Mouse (Mus musculus): ENCODE measurements at regions not wholly inside any gene's neighbourhood (a gene's known extent, or its start where the extent isn't known, plus 50 kb on each side); places are given as distances from the start of the nearest gene placed in this dataset.

DNA sequence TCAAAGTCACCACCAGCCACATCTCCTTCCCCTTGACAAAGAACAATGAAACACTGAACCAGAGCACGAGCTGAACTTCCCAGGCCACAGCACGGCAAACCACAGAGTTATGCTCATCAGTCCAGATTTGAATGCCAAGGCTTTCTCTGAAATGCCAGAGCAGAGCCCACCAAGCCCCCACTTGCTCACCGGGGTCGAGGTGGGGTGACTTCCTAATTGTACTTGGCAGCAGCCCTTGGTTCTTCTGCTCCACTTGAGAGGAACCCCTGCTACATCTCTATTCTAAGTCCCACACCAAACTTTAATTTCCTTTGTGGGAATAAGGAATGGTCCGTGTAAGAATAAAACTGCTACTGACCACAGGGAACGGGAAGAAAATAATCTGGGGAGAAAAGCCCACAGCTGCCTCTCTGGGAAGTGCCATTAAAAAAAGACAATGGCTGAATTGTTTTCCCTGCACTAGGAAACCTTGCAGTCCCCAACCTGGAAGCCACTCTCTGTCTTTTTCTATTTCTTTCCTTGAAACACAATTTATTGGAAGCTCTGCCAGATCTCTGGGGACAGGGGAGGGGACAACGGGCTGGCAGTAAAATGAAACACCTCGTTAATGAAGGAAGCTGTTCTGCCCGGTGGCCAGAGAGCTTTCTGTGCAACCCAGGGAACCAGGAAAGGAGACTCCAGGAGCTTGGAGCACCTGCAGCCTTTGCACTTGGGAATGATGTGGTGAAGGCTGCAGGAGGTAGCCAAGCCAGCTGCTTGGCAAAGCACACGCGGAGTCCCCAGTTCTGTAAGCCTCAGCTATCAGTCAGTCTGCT lies 215.6 kb upstream of the Usp24 start:
- no peak for TF ChIP-seq GATA1 (IDR thresholded peaks at IDR 0.05; ENCODE audit: low read length)

DNA sequence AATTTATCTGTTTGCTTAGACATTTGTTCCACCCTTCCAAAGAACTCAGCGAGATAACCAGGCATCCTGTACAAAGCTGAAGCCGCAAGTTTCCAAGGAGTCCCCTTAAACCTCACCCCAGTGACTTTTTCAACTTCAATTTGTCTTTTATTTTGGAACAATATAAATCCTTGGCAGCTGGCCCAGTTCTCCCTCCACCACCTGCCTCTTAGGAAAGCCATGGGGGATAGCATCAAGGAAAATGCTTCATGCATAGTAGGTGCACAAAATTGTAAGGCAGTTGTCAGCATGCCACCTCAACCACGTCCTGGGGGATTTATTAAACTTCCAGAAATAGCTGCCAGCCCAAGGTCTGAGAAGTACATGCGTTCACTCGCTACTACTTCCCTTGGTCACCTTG lies 214.1 kb upstream of the Usp24 start:
- TF ChIP-seq GATA1 (IDR thresholded peaks at IDR 0.05; ENCODE audit: low read length), result no peak

DNA sequence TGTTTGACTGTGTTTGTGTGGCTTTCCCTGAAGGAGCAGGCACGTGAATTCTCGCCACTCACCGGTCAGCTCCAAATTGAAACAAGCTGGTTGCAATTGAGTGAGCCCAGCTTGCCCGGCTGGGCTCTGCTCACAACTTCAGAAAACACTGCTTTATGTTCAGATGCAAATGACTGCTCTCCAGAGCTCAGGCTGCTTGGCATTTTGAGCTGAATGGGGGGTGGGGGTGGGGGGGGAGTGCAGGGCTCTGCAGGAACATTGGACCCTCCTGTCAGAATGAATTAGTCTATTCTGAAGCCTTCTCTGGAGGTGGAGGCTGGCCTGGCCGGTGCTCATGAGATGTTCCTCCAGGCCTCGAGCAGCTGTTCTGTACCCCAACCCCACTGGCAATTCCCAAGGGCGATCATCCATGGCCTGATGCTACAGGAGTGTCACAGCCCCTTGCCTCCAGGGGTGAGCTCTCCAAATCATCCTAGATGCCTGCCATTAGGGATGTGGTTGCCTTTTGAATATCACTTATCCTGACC lies 213.5 kb upstream of the Usp24 start:
- no peak for TF ChIP-seq GATA1 (IDR thresholded peaks at IDR 0.05; ENCODE audit: low read length)

DNA sequence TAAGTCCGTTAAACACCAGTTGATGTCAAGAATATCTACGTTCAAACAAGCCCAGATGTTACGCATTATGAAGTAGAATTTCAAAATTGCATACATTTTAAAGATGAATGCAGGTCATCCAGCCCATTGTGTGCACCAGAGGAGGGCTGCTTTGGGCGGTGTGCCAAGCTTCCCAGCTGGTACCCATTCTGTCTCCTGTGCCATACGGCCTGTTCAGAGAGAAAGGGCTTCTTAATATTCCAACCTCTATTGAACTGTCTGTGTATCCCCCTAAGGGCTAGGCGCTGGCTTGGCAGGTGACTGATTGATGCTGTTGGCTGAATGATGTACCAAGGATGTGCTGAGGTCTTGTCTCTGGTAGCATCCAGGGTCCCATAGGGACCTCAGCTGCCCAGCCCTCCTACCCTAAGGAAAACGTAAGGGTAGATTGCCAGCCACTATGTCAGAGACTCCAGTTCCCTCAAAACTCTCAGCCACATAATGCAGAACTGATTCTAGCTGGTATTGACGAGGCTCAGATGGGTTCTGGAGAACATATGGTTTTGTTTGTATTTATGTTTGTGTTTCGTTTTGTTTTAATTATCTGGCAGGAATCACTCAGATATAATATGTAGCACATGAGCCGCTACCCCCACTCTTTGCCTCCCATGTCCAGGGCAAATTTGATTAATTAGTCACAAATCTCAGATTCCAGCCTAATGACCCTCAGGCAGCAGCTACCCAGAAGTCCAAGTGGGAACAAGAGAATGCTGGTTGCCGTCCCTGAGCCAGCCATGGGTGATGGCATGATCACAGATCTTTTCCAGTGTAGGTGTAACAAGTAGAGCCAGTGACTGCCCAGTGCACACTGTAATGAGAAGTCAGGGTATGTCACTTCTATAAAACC lies 212.0 kb upstream of the Usp24 start:
- TF ChIP-seq GATA1 (IDR thresholded peaks at IDR 0.05; ENCODE audit: low read length), result no peak

DNA sequence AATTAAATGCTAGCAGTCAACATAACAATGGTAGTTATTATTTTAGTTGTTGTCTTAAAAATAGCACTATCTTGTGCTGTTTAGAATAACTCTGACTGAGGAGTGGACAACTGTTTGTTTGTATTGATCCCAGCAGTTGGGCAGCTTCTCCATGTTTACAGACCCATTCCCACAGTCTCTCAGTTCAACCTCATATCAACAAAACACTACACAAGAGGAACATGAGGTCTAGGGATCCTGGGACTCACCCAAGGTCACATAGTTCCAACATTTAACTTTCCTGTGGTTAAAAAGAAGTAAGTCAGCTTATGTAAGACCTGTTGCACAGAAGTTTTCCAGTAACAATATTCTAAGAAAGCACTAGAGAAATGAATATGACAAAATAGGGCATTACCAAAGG lies 203.0 kb upstream of the Usp24 start:
- TF ChIP-seq GATA1 (IDR thresholded peaks at IDR 0.05; ENCODE audit: low read length), result no peak

DNA sequence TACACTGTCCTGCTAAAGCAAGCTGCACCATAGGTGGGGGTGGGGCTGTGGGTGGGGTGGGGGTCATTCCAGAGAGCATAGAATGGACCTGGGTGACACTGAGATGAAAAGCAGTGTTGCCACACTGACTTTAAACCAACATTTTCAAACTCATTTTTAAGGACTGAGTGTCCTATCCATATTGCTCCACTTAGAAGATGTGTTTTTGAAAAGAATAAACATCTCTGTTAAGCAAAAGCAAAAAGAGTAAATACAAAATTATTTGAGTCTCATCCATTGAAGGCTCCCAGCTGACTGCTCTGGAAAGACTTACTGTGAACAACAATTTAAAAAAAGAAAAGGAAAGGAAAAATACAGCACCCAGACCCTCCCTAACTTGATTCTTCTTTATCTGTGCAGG lies 202.3 kb upstream of the Usp24 start:
- TF ChIP-seq GATA1 (IDR thresholded peaks at IDR 0.05; ENCODE audit: low read length), result no peak

DNA sequence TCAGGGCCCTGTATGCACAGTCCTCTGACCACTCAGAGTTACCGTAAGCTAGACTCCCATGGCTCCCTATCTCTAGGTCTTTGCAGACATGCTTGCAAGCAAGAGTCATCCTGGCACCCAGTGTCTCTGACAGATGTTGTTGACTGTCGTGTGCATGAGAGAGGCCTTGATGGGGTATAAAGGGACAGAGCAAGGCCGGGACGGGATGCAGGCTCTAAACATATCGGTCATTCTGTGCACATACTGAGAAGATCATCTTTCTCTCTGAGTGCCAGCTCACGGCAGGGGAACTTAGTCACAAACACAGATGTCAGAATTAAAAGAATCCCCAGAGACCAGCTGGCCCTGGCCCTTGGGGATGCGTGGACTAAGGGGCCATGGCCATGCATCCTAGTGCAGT lies 199.4 kb upstream of the Usp24 start:
- no peak for TF ChIP-seq GATA1 (IDR thresholded peaks at IDR 0.05; ENCODE audit: low read length)

DNA sequence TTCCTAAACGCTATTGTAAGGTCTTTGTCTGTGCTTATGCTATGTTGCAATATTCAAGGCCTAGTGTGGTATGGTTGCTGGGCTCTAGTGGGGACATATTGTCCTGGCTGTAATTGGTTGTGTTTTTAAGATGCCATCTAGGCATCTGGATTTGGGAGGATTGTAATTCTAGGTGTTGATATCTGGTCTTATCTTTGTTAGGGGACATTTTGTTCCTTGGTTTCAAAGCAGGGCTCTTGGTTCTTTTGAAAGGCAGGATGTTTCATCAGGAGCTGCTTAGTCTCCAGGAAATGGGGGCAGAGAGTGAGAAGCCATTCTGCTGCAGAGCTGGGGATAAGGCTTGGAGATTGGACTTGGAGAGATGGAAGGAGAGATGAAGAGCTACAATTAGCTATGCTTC lies 194.7 kb upstream of the Usp24 start:
- no peak for TF ChIP-seq GATA1 (IDR thresholded peaks at IDR 0.05; ENCODE audit: low read length)

DNA sequence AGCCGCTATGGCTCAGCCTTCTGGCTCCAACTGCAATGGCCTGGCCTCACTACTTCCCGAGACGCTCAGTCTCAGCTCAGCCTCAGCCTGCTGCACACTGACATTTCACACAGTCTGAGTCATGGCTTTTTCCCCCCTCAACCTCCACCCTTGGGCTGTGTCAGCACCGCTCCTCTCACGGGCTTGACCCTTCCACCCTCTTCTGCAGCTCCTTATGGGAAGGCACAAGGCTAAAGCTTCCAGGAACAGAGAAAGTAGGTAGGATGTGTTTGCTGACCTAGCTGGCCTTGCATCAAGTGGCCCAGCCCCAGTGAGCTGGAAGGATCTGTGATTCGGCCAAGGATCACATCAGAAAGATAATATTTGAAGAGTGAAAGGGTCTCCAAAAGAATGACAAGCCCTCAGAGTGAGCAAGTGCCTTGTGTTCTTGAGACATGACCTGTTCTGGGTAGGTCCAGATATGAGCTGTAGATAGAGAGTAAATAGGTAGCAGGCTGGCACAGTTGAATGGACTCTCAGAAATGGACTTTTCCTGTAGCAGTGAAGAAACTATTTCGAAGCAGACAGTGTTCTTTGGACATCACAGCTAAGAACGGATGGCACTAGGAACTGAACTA lies 192.9 kb upstream of the Usp24 start:
- no peak for TF ChIP-seq GATA1 (IDR thresholded peaks at IDR 0.05; ENCODE audit: low read length)

DNA sequence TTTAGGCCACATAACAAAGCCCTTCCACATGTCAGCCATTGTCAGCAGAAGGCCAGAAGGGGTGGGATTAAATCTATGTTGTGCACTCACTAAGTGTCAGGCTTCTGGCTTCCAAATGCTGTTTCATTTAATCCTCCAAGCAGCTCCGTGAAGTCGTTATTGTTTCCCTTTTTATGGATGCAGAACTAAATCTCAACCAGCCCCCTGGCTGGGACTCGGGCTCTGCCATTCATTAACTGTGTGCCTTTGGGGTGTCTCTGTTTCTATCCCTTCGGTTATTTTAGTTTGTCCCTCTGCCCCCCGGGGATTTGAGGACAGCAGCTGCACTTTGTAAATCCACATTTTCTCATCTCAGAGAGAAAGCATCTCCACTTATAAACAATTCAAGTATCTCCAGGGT lies 188.8 kb upstream of the Usp24 start:
- TF ChIP-seq GATA1 (IDR thresholded peaks at IDR 0.05; ENCODE audit: low read length), result no peak

DNA sequence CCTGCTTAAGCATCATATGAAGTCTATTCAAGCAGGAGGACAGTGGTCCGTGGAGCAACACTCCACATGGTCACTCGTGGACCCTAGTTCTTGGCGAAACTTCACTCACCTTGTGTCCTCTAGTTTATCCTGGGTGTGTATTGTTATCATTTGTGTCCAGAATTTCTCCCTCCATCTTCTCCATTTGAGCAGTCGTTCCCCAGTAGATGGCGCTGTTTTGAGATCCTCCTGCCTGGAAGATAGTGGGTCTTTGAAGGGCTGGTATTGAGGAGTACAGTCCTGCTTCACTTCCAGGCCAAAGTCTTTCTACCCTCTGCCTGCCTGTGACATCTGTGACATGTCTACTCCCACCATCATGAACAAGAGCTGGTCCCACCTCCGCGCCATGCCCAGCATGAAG lies 188.4 kb upstream of the Usp24 start:
- TF ChIP-seq GATA1 (IDR thresholded peaks at IDR 0.05; ENCODE audit: low read length), result no peak

DNA sequence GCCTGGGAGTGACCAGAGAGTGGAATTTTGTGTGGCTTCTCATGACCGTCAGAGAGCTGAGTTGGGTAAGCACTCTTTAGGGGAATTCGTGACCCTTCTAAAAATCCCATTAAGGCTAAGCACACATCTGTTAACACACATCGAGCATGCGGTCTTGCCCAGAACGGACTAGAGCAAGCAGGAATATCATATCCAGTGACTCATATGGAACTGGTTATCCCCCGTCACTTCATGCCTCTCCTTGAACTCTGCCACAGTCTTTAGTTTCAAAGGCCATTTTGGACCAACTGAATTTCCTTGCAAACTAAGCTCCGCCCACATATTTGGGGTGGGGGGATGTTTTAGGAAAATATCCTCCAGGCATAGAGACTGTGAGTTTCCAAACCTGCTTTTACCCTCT lies 186.7 kb upstream of the Usp24 start:
- no peak for TF ChIP-seq GATA1 (IDR thresholded peaks at IDR 0.05; ENCODE audit: low read length)

DNA sequence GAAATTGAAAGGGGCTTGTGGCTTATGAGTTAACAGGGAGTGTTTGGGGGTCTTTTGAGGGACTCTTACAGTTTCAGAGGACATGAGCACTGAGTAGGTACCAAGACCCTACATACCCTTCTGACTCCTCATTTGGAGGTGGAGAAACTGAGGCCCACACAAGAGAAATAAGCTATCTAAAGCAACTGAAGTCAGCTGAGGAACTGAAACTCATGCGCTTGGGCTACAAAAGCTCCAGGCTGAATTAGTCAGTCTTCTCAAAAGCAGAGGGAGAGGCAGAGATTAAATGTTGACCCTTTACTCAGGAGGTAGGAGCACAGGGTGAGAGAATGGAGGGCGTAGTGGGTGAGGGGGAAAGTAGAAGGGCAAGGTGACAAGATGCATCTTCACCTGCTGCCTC lies 186.2 kb upstream of the Usp24 start:
- no peak for TF ChIP-seq GATA1 (IDR thresholded peaks at IDR 0.05; ENCODE audit: low read length)

DNA sequence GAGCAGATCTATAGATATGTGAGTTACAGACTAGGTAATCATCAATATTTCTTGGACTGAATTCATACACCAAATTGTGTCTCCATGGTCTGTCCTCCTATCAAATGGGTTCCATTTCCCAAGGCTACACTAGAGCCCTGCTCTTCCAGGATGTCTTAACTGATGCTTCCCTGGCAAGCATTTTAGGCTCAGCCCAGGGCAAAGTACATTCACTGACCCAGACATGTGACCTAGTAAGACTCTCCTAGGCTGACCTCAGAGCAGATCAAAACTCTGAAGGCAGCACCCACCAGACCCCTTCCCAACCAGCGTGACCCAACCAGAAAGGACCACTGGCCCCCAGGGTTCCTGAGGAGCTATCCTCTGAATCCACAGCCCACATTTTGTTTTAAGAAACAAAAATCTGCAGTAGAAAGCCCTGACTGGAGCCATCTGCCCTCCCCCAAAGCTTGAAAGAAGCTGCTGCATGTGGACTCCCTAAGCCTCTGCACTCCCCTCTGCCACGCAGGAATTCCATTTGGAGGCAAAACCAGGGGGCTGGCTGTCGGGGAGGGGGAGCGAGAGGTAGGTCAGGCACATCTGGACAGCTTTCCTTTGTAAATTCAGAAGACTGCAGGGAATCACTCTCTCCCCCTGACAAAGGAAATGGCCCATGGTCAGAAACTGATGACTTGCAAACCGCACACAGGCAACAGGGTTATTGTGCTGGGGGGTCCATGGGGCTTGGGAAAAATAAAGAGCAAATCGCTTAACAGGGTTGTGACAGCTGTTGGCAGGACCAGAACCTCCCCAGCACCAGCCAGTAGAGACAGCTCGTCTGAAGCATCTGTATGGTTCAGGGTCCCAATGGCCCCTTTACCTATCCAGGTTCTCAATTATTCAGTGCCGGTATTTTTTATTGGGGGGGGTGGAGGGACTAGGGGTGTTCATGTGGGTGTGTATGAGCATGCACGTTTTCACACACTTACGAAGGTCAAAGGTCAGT lies 182.0 kb upstream of the Usp24 start:
- TF ChIP-seq GATA1 (IDR thresholded peaks at IDR 0.05; ENCODE audit: low read length), result no peak

DNA sequence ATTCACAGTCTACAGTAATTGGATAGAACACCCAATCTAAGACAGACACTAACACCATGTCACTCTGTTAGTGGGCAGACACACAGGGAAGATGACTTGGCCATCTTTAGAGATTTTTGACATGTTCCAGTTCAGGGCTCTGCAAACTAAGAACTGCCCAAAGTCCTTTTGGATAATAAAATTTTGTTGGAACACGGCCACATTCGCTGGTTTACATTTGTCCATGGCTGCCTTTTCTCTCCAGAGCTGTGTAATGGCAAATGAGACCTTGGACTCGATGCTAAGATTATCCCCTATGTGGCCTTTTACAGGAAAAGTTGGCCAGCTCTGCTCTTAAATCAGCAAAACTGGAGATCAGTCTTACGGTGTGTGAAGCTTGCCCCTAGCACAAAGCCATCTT lies 173.3 kb upstream of the Usp24 start:
- TF ChIP-seq GATA1 (IDR thresholded peaks at IDR 0.05; ENCODE audit: low read length), result no peak

Data from G1E-ER4 (cell line).